Mouse (Mus musculus) thymus, adult 2 months (tissue): ENCODE measurements around the gene Tulp1. TPM values are rescaled to one million over a fixed set of nuclear protein-coding genes. Genes with fewer than 3 reads are reported as not detected.
"Not testable (repeated sequence)": the region's sequence is repeated elsewhere in the genome, so short reads cannot be mapped to it uniquely, and the experiment has no call there.

Experiments used
- DNase-seq: peaks from one replicate; pipeline ENCODE4 v3.0.0; 2021
- H3K27ac ChIP-seq: fragments of 200-500 bp; 2 replicates; pipeline ENCODE4 v1.5.1; 2012; ENCODE audit warnings: low read length, control low read depth; ENCODE audit not compliant: control insufficient read depth, insufficient read depth
- H3K27me3 ChIP-seq: fragments of 200-500 bp; 2 replicates; pipeline ENCODE4 v1.6.1; 2012; ENCODE audit warnings: mild to moderate bottlenecking, low read length, moderate library complexity, mixed read lengths; ENCODE audit not compliant: control insufficient read depth, insufficient read depth
- H3K36me3 ChIP-seq: fragments of 200-500 bp; 2 replicates; pipeline ENCODE4 v1.6.1; 2012; ENCODE audit warnings: mild to moderate bottlenecking, low read length, moderate library complexity; ENCODE audit not compliant: control insufficient read depth, insufficient read depth
- H3K4me1 ChIP-seq: fragments of 200-500 bp; replicated peaks from 2 replicates; pipeline ENCODE4 v1.6.1; 2012; ENCODE audit warnings: low read length; ENCODE audit not compliant: control insufficient read depth, insufficient read depth
- H3K4me3 ChIP-seq: fragments of 200-500 bp; 2 replicates; pipeline ENCODE4 v1.5.1; 2012; ENCODE audit warnings: mild to moderate bottlenecking, low read length, control low read depth, moderate library complexity; ENCODE audit not compliant: control insufficient read depth, insufficient read depth
- CTCF ChIP-seq: fragments of 200-500 bp; IDR thresholded peaks from 2 replicates; pipeline ENCODE4 v1.5.1; 2012; ENCODE audit warnings: mild to moderate bottlenecking, control low read depth, low read length, moderate library complexity, borderline replicate concordance; ENCODE audit not compliant: control insufficient read depth, poor library complexity, insufficient read depth; ENCODE audit errors: extremely low read depth
- POLR2A ChIP-seq: fragments of 200-500 bp; IDR thresholded peaks from 2 replicates; pipeline ENCODE4 v1.6.1; 2012; ENCODE audit warnings: mild to moderate bottlenecking, low read length, control low read depth, moderate library complexity; ENCODE audit not compliant: control insufficient read depth, poor library complexity, insufficient read depth; ENCODE audit errors: extremely low read depth
- WGBS: fragments of 180-500 bp; shearing (Covaris S2); methylation state at CpG from one replicate; pipeline ENCODE4 v1.1.7; 2018; 5-methylcytosine and 5-hydroxymethylcytosine counted together
- polyA plus RNA-seq: library from polyadenylated mRNA; depleted of rRNA; stranded (reverse); fragments of >200 nt; gene quantifications from 2 replicates; pipeline ENCODE4 v1.2.3, GENCODE M21; 2012

Tulp1 gene
- polyA plus RNA-seq, 1 experiment: 0.35 TPM

DNA sequence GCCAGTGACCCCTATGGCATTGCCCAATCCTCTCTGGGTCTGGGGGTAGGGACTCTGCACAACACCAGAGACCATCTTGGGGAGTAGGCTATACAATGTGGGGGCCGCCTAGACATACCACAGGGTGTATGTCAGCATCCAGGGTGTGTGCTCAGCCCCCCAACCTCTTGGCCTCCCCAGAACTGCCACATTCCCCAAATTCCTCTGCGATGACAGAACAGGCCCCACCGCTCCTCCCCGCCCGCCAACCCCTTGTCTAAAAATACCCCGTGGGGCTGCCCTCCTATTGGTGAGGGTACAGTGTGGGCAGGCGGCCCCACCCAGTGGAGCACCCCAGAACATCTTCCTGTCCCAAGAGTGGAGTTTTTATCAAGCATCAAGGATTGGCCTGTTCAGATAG is 24.4 kb downstream of the Tulp1 start:
- H3K36me3 ChIP-seq: no peaks in the 10 kb centered on the region
- DNase-seq: no peak
- TF ChIP-seq POLR2A: no peak
- TF ChIP-seq CTCF: no peak
- H3K4me1 ChIP-seq: peaks cover 14% of the 10 kb centered on the region
- no peak overlapping the region for H3K27ac ChIP-seq
- 64% methylated on average over 7 of the region's 7 CpGs for WGBS
- H3K4me3 ChIP-seq: no peak overlapping the region
- no peaks in the 10 kb centered on the region for H3K27me3 ChIP-seq

DNA sequence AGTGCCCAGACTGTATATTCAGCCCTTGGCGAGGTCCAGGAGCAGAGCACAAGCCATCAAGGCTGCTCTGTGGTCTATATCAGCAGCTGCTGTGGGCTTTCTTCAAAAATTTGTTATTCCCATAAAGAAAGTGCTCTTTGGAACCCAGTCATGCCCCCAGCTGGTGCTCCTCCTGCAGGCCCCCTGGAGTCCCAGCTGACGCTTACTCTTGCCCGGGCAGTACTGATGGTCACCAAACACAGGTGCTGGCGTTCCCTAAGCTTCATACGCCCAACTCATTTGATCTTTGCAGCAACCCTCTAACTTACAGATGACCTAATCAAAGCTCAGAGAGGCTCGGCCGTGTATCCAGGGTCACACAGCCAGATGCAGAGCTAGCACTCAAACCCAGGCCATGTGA is 27.5 kb downstream of the Tulp1 start:
- 92% methylated on average over 7 of the region's 7 CpGs for WGBS
- no peaks in the 10 kb centered on the region for H3K36me3 ChIP-seq
- H3K4me1 ChIP-seq: peaks cover 14% of the 10 kb centered on the region
- no peak for TF ChIP-seq CTCF
- TF ChIP-seq POLR2A: no peak
- H3K27me3 ChIP-seq: no peaks in the 10 kb centered on the region
- H3K4me3 ChIP-seq: no peak overlapping the region
- no peak for DNase-seq
- H3K27ac ChIP-seq: no peak overlapping the region; the same call in 1 of the 2 replicates

DNA sequence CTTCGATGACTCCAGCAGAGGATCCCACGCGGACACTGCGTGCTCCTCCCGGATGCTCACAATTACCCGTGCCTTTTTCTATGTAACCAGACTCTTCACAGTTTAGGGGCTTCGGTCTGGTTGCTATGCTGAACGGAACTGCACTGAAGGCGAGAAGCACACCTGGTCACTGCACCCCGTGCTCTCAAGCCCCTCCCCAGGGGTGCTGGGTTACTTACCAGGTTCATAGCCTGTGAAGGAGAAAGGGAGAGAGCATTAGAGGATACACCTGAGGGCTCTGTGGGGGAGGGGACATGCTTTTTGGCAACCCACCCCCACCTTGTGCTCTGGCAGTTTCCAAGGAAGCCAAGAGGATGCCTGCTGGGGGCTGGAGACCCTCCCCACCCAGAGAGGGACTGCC is 29.8 kb downstream of the Tulp1 start:
- Histone ChIP-seq H3K4me3 (no peak overlapping the region), H3K4me1 (peaks cover 15% of the 10 kb centered on the region), H3K27me3 (no peaks in the 10 kb centered on the region), H3K36me3 (peaks cover 11% of the 10 kb centered on the region), H3K27ac (no peak overlapping the region)
- no peak for DNase-seq
- TF ChIP-seq CTCF (no peak), POLR2A (no peak)
- WGBS: 95% methylated on average over 10 of the region's 10 CpGs

DNA sequence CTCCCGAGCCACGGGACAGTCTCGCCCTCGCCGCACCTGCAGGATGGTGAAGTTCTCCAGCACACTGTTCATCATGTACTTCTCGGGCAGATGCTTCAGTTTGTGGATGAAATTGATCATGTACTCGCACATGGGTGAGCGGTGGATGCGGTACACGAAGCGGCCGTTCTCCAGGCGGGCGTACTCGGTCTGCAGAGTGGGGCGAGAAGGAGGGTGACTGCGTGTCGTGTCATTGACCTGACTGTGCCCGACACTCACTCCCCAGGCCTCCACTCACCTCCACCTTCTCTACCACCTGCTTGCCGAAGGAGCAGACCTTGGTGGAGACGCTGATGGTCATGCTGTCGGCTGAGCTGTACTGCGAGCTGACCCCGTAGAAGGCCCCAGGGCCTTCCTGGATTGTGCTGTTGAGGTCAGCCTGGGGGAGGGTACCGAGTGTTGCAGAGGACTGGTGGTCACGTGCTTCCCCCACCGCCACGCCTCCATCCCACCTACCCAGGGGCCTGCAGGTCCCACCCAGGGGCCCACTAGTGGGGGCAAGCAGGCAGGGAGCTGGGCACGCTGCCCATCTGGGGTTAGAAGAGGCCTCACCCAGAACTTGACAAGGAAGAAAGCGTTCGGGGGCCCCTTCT is 32.0 kb downstream of the Tulp1 start:
- no peak for DNase-seq
- Histone ChIP-seq H3K27me3 (no peaks in the 10 kb centered on the region), H3K4me3 (no peak overlapping the region), H3K4me1 (peaks cover 29% of the 10 kb centered on the region), H3K27ac (no peak overlapping the region), H3K36me3 (peaks cover 21% of the 10 kb centered on the region)
- 53% methylated on average over 31 of the region's 31 CpGs for WGBS
- TF ChIP-seq CTCF (no peak), POLR2A (no peak)

DNA sequence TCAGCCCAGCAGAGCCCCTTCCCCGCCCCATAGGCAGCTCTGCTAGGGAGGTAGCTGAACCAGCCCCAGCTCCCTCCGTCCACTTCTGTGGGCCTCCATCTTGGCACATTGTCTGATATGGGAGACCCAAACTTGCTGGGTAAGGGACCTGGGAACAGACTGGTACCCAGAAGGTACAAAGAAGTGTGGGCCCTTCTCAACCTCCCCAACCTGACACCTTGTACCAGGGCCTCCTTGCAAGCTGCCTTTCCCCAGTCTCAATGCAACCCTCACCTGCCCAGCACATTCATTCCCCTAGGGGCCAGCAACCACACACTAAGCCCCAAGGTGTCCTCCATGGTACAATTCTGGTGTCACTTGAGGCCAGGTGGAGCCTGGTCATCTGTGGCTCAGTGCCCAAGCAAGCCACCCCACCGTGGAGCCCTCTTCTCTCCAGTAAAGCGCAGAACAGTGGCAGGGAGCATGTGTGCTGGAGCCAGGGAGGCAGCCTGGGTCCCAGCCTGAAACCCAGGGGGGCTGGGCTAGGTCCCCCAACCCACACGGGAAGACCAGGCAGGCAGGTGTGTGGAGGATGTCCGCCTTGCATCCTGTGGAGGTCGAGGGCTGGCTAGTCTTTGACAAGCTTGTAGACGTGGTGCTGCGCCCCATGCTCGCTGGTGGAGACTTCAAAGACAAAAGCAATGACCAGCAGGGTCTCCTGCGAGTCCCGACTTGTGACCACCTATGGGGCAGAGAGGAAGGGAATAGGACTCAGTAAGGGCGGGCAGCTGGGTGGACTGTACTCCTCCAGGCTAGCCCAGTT is 32.7 kb downstream of the Tulp1 start:
- Histone ChIP-seq H3K36me3 (peaks cover 21% of the 10 kb centered on the region), H3K27ac (no peak overlapping the region), H3K4me1 (peaks cover 32% of the 10 kb centered on the region), H3K27me3 (no peaks in the 10 kb centered on the region), H3K4me3 (no peak overlapping the region)
- no peak for TF ChIP-seq CTCF
- TF ChIP-seq POLR2A: no peak
- no peak for DNase-seq
- 59% methylated on average over 13 of the region's 13 CpGs for WGBS

DNA sequence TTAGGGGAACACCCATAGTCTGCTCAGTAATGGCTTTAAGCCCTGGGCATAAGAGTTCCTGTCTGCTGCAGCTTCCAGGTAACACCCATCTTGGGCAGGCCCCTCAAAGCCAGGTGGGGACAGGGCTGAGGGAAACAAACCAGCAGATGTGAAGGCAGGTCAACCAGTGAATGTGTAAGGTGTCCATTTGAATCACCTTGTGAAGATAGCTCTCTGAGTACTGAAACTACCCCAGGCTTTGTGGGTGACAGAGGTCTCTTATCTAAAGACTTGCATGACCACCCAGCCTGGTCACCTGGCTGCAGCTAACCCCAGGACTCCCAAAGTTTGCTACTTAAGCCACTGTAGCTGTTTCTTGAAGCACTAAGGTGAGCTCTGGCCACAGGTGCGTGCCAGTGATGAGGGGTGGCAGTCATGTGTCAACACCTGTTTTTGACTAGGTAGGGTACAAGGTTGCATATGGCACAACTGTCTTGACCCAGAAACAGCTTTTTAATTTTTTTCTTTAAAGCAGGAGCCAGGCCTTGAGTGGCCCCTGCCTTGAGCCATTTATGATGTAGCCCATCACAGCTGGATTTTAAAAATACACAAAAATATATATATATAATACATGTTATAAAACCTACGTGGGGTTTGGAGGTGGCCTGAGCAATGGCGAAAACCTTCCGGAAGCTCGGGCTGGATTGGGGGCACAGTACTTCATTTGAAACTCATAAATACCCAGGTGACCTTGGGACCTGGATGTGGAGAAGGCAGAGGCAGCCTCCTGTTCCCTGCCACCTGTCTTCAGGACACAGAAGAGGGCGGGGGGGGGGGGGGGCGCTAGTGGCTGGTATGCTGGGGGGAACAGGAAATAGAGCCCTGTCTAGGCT is 33.5 kb downstream of the Tulp1 start:
- Histone ChIP-seq H3K36me3 (peaks cover 21% of the 10 kb centered on the region), H3K27me3 (no peaks in the 10 kb centered on the region), H3K4me1 (peaks cover 29% of the 10 kb centered on the region), H3K27ac (no peak overlapping the region), H3K4me3 (no peak overlapping the region)
- 71% methylated on average over 7 of the region's 7 CpGs for WGBS
- TF ChIP-seq CTCF (no peak), POLR2A (no peak)
- DNase-seq: no peak

DNA sequence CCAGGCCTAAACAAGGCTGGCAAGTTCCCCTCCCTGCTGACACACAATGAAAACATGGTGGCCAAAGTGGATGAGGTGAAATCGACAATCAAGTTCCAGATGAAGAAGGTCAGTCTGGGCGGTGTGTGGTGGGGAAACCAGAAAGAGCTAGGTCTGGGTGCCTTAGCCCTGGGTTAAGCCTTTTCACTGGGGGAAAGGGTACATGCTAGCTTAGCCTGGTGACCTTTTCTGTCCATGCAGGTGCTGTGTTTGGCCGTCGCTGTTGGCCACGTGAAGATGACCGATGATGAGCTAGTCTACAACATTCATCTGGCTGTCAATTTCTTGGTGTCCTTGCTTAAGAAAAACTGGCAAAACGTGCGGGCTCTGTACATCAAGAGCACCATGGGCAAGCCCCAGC is 34.4 kb downstream of the Tulp1 start:
- not testable (repeated sequence) for H3K4me3 ChIP-seq, H3K27ac ChIP-seq, H3K27me3 ChIP-seq, DNase-seq
- Histone ChIP-seq H3K4me1 (peaks cover 25% of the 10 kb centered on the region), H3K36me3 (peaks cover 21% of the 10 kb centered on the region)
- 93% methylated on average over 8 of the region's 8 CpGs for WGBS
